Mouse (Mus musculus) embryonic facial prominence, embryonic 15.5 days (tissue): ENCODE measurements around the gene Gsc. TPM values are rescaled to one million over a fixed set of nuclear protein-coding genes. Genes with fewer than 3 reads are reported as not detected.
A peak's percentile ranks its signal among the peaks of the same experiment; 100 is the strongest.

ENCODE experiments used
- ATAC-seq: fragments of 200-750 bp; cut with Nextera tagmentation; 2 replicates; pipeline ENCODE4 v1.8.0; 2017; ENCODE audit warnings: low read depth, moderate TSS enrichment; ENCODE audit not compliant: insufficient number of reproducible peaks, low FRiP score, low TSS enrichment
- H3K27ac ChIP-seq: fragments of 300-500 bp; sonication (generic); replicated peaks from 2 replicates; pipeline ENCODE4 v1.5.1; 2015; ENCODE audit warnings: mild to moderate bottlenecking, inconsistent platforms
- H3K27me3 ChIP-seq: fragments of 300-500 bp; sonication (generic); 2 replicates; pipeline ENCODE4 v1.6.1; 2015; ENCODE audit warnings: inconsistent platforms
- H3K36me3 ChIP-seq: fragments of 300-500 bp; sonication (generic); 2 replicates; pipeline ENCODE4 v1.6.1; 2015; ENCODE audit warnings: mild to moderate bottlenecking, inconsistent platforms
- H3K4me1 ChIP-seq: fragments of 300-500 bp; sonication (generic); 2 replicates; pipeline ENCODE4 v1.6.1; 2015; ENCODE audit warnings: inconsistent platforms
- H3K4me2 ChIP-seq: fragments of 300-500 bp; sonication (generic); replicated peaks from 2 replicates; pipeline ENCODE4 v1.6.1; 2015; ENCODE audit warnings: mild to moderate bottlenecking, inconsistent platforms
- H3K4me3 ChIP-seq: fragments of 300-500 bp; sonication (generic); replicated peaks from 2 replicates; pipeline ENCODE4 v1.5.1; 2015; ENCODE audit warnings: mild to moderate bottlenecking, inconsistent platforms
- H3K9ac ChIP-seq: fragments of 300-500 bp; sonication (generic); 2 replicates; pipeline ENCODE4 v1.6.1; 2015; ENCODE audit warnings: inconsistent platforms
- H3K9me3 ChIP-seq: fragments of 300-500 bp; sonication (generic); replicated peaks from 2 replicates; pipeline ENCODE4 v1.6.1; 2016; ENCODE audit warnings: inconsistent platforms
- WGBS: fragments of 180-500 bp; shearing (Covaris S2); methylation state at CpG from one replicate; pipeline ENCODE4 v1.1.7; 2015; 5-methylcytosine and 5-hydroxymethylcytosine counted together
- polyA plus RNA-seq: library from polyadenylated mRNA; unstranded; fragments of >200 nt; fragmentation: Nextera tagmentation; extraction: Ambion mirVana; gene quantifications from 2 replicates; pipeline ENCODE4 v1.2.1, GENCODE M21; 2015

Gene Gsc
- 13.8 and 14.3 TPM in 2 replicates for polyA plus RNA-seq

DNA sequence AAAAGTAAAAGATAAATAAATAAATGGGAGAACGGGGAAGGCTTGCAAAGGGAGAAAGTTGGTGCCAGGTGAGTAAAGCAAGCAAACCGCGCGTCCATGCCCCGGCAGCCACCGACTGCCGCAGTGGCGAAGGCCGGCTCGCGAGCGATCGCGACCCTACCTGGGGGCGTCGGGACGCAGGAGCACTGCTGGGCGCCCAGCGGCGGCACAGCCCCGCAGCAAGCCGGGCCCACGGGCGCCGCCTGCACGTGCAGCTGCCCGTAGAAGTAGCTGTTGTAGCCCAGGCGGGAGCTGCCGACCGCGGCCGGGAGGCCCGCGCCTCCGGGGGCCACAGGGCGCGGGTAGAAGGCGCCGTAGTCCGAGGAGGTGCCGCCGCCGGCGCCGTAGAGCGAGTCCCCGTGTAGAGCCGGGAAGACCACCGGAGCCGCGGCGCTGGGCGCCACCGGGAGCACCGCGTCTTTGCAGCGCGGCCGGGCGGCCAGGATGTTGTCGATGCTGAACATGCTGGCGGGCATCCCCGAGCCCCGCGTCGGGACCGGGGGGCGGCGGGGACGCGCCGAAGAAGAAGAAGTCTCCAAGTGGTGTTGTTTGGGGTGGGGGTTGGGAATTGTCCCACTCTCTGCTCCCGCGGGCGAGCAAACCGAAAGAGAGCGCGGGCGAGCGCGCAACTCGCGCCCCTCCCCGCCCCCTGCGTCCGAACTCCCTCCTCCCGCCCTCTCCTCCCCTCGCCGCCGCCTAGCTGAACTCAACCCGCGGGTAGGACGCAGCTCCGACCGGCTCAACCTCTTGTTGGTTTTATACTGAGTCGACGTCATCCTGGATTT lies at the start of gene Gsc:
Gsc (minus strand) TSS at position 730 of the 824 bp plus-strand sequence.
- Histone ChIP-seq H3K4me2 (peak within 1 kb of the TSS; percentile 91), H3K9me3 (no peaks in the 10 kb centered on the region), H3K9ac (peak within 1 kb of the TSS; percentile 55), H3K4me3 (peak within 1 kb of the TSS; percentile 62), H3K36me3 (no peaks in the 10 kb centered on the region), H3K27ac (peak within 1 kb of the TSS; percentile 80), H3K27me3 (peaks cover 65% of the 10 kb centered on the region), H3K4me1 (peaks cover 36% of the 10 kb centered on the region)
- under 1% methylated on average over 90 of the region's 97 CpGs for WGBS
- peak; percentile 75 for ATAC-seq

GRCm38 (mm10) chr12:104519721-104520120 lies 46.6 kb upstream of the Gsc start:
- no peaks in the 10 kb centered on the region for H3K4me1 ChIP-seq
- no peak overlapping the region for H3K9ac ChIP-seq
- H3K4me2 ChIP-seq = no peak overlapping the region
- H3K9me3 ChIP-seq = 0 out of 2 replicates have a peak, but pooled peaks cover 5% of the 10 kb centered on the region
- 90% methylated on average over 5 of the region's 5 CpGs for WGBS
- no peaks in the 10 kb centered on the region for H3K27me3 ChIP-seq
- no peak overlapping the region for H3K27ac ChIP-seq
- ATAC-seq = no peak
- H3K4me3 ChIP-seq = no peak overlapping the region
- H3K36me3 ChIP-seq = no peaks in the 10 kb centered on the region

- H3K4me1 ChIP-seq = no peaks in the 10 kb centered on the region
- 55% methylated on average over 7 of the region's 7 CpGs for WGBS
- no peak for ATAC-seq
- no peak overlapping the region for H3K4me3 ChIP-seq
- H3K27me3 ChIP-seq = no peaks in the 10 kb centered on the region
- H3K4me2 ChIP-seq = no peak overlapping the region
- no peak overlapping the region for H3K27ac ChIP-seq
- H3K9me3 ChIP-seq = no peaks in the 10 kb centered on the region
- no peaks in the 10 kb centered on the region for H3K36me3 ChIP-seq
- H3K9ac ChIP-seq = no peak overlapping the region
Observed at GRCm38 (mm10) chr12:104507911-104508310, 34.8 kb upstream of the Gsc start.

DNA sequence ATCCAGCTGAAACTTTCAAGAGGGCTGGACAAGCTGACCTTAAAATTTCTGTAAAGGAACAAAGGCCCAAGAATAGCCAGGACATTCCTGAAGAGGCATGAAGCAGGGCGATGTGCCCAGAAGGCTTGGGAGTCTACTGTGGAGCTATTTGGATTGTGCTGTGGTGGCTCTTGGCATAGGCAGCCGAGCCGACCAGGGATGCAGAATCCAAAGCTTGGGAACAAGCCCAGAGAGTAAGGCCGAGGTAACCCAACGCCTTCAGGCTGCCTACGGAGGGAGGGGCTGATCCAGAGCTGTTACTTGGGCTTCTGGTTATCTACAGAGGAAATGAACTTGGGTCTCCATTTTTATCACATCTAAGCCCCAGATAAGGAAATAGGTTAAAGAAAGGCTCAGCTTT lies 18.9 kb upstream of the Gsc start:
- 45% methylated on average over 6 of the region's 6 CpGs for WGBS

GRCm38 (mm10) chr12:104486205-104486604 lies 13.1 kb upstream of the Gsc start:
- no peak for ATAC-seq
- Histone ChIP-seq H3K27ac (no peak overlapping the region), H3K36me3 (no peaks in the 10 kb centered on the region), H3K9ac (no peak overlapping the region), H3K4me1 (no peaks in the 10 kb centered on the region), H3K4me3 (no peak overlapping the region), H3K9me3 (no peaks in the 10 kb centered on the region), H3K4me2 (no peak overlapping the region), H3K27me3 (peaks cover 16% of the 10 kb centered on the region; the same call in 1 of the 2 replicates)
- 34% methylated on average over 8 of the region's 8 CpGs for WGBS

More for the DNA sequence above, 18.9 kb upstream of the Gsc start:
- Histone ChIP-seq H3K36me3 (no peaks in the 10 kb centered on the region), H3K4me2 (no peak overlapping the region), H3K9ac (no peak overlapping the region), H3K27ac (no peak overlapping the region), H3K27me3 (0 out of 2 replicates have a peak, but pooled peaks cover 3% of the 10 kb centered on the region), H3K4me3 (no peak overlapping the region), H3K4me1 (no peaks in the 10 kb centered on the region), H3K9me3 (no peaks in the 10 kb centered on the region)
- peak; percentile 43; the same call in 1 of the 2 replicates for ATAC-seq

DNA sequence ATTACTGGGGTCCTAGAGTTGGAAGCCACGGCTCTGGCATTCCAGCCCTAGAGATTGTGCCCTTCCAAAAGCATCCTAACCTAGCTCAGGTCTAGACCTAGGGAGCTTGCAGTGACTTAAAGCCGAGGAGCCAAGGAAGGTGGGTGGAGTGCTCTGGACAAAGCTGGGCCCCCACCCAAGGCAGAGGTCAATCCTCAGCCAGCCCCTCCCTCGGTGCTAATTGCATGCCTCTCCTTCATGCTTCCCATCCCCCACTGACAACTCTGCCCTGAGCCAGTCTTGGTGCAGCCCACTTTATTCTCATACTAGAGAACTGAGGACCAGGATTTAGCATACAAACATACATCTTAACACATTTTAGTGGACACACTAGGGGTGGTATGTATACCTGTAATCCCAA lies 12.0 kb upstream of the Gsc start:
- Histone ChIP-seq H3K27ac (no peak overlapping the region), H3K4me2 (no peak overlapping the region), H3K4me3 (no peak overlapping the region), H3K9me3 (no peaks in the 10 kb centered on the region), H3K27me3 (peaks cover 19% of the 10 kb centered on the region; the same call in 1 of the 2 replicates), H3K4me1 (no peaks in the 10 kb centered on the region), H3K36me3 (no peaks in the 10 kb centered on the region), H3K9ac (no peak overlapping the region)
- WGBS = 23% methylated on average over 3 of the region's 3 CpGs
- no peak for ATAC-seq

DNA sequence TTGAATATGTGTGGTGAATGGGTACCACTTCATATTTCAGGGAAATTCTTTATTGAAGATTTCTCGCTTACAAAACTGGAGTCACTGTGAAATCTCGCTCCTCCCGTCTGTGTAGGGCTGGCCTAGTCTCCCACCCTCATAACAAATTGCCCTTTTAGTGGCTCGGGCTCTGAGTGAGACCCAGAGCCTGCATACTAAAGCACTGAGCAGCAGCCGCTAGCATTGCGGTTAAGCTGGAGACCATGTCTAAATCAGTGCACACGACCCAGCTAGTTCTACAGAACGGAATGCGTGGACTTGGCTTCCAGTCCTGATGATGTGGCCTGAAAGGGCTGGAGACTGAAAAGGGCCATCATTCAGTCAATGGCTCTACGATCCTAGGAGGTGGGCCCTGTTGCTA lies 7.9 kb upstream of the Gsc start:
- no peak overlapping the region for H3K9ac ChIP-seq
- no peaks in the 10 kb centered on the region for H3K9me3 ChIP-seq
- ATAC-seq = peak; percentile 58; the same call in 1 of the 2 replicates
- H3K4me1 ChIP-seq = 0 out of 2 replicates have a peak, but pooled peaks cover 4% of the 10 kb centered on the region
- WGBS = 55% methylated on average over 10 of the region's 10 CpGs
- H3K36me3 ChIP-seq = no peaks in the 10 kb centered on the region
- H3K4me2 ChIP-seq = no peak overlapping the region
- H3K4me3 ChIP-seq = no peak overlapping the region
- H3K27me3 ChIP-seq = peaks cover 40% of the 10 kb centered on the region
- H3K27ac ChIP-seq = peak overlapping the region; percentile 17; the same call in 1 of the 2 replicates

DNA sequence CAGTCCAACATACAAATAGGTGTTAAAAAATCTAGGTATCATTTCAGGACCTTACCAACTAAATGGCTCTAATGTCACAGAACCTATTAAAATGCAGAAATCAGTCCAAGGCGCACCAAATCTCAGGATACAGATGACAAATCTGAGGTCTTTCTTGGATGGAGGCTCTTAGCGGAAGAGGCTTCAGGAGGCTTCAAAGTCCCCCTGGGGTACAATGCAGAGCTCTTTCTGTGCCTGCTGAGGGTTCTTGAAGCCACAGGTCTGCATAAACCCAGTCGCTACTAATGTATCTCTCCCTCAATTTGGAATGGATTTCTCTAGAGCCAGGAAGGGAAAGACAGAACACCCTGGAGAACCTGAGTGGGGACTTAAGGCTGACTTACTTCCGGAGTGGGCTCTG lies 5.1 kb upstream of the Gsc start:
- WGBS = 11% methylated on average over 4 of the region's 4 CpGs
- Histone ChIP-seq H3K4me1 (peaks cover 18% of the 10 kb centered on the region; the same call in 1 of the 2 replicates), H3K4me3 (no peak overlapping the region), H3K9ac (no peak overlapping the region), H3K4me2 (peak overlapping the region; percentile 13), H3K27me3 (peaks cover 44% of the 10 kb centered on the region), H3K36me3 (no peaks in the 10 kb centered on the region), H3K27ac (no peak overlapping the region), H3K9me3 (no peaks in the 10 kb centered on the region)
- ATAC-seq = no peak

DNA sequence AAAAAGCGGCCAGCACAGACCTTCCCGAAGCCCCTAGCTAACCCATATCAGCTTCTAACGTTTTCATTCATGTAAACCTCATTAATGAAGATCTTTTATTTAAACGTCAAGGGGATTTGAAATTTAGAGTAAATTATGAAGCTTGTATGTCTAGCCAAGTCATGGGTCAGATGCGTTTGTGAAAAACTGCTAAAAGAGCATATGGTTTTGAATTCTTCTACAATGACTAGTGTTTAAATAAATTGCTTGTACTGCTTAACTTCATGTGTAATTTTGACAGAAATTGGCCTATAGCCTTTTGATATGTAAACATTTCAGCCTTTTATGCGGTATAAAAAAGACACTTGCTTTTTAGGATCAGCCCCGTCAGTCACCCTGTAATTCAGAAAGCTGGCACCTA lies 4.4 kb upstream of the Gsc start:
- H3K4me1 ChIP-seq = peaks cover 22% of the 10 kb centered on the region; the same call in 1 of the 2 replicates
- H3K27ac ChIP-seq = no peak overlapping the region
- no peak overlapping the region for H3K4me3 ChIP-seq
- no peaks in the 10 kb centered on the region for H3K36me3 ChIP-seq
- 11% methylated on average over 7 of the region's 7 CpGs for WGBS
- no peak overlapping the region for H3K4me2 ChIP-seq
- H3K27me3 ChIP-seq = peaks cover 50% of the 10 kb centered on the region
- no peaks in the 10 kb centered on the region for H3K9me3 ChIP-seq
- H3K9ac ChIP-seq = no peak overlapping the region
- ATAC-seq = no peak

- no peak for ATAC-seq
- peak overlapping the region; percentile 15; the same call in 1 of the 2 replicates for H3K4me2 ChIP-seq
- H3K27me3 ChIP-seq = peaks cover 53% of the 10 kb centered on the region
- H3K9ac ChIP-seq = no peak overlapping the region
- H3K4me3 ChIP-seq = 0 out of 2 replicates have a peak overlapping the region, but pooled peaks have one; percentile 1
- 5% methylated on average over 12 of the region's 12 CpGs for WGBS
- H3K9me3 ChIP-seq = no peaks in the 10 kb centered on the region
- H3K4me1 ChIP-seq = peaks cover 26% of the 10 kb centered on the region
- H3K27ac ChIP-seq = no peak overlapping the region
- H3K36me3 ChIP-seq = no peaks in the 10 kb centered on the region
Observed at GRCm38 (mm10) chr12:104477066-104477465, 3.9 kb upstream of the Gsc start.

DNA sequence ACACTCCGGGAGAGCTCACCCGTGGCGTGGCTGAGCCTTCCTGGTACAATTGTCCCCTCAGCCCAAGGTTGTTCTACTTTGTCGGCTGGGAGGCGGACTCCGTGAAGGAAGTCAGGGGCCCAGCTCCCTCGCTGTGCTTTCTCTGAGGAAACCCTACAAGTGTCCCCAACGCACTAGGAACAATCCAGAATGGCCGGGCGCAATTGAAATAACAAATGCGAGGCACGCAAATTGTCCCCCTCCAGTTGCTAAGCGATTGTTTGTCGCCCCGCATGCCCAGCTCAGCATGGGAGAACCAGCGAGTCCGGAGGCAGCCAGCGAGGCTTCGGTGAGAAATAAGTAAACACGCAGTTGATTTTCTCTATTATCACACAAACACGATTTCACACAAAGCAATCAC lies 2.8 kb upstream of the Gsc start:
- Histone ChIP-seq H3K27ac (no peak overlapping the region), H3K4me2 (peak overlapping the region; percentile 91; the same call in 1 of the 2 replicates), H3K27me3 (peaks cover 60% of the 10 kb centered on the region), H3K9me3 (no peaks in the 10 kb centered on the region), H3K36me3 (no peaks in the 10 kb centered on the region), H3K4me1 (peaks cover 36% of the 10 kb centered on the region), H3K4me3 (0 out of 2 replicates have a peak overlapping the region, but pooled peaks have one; percentile 2), H3K9ac (no peak overlapping the region)
- 11% methylated on average over 21 of the region's 21 CpGs for whole genome bisulfite sequencing
- no peak for ATAC-seq
